Mouse (Mus musculus) kidney, adult 2 months (tissue): ENCODE measurements around the gene Tmem30b.

Source experiments
- CTCF ChIP-seq: fragments of 200-500 bp; conservative IDR thresholded peaks from 2 replicates; pipeline ENCODE4 v1.5.1; 2011; ENCODE audit warnings: low read depth, mild to moderate bottlenecking, control low read depth, low read length, moderate library complexity, mixed read lengths; ENCODE audit not compliant: insufficient read depth, insufficient read length
- POLR2A ChIP-seq: fragments of 200-500 bp; IDR thresholded peaks from one replicate; pipeline ENCODE4 v1.6.1; 2011; ENCODE audit warnings: low read depth, low read length, control low read depth

DNA sequence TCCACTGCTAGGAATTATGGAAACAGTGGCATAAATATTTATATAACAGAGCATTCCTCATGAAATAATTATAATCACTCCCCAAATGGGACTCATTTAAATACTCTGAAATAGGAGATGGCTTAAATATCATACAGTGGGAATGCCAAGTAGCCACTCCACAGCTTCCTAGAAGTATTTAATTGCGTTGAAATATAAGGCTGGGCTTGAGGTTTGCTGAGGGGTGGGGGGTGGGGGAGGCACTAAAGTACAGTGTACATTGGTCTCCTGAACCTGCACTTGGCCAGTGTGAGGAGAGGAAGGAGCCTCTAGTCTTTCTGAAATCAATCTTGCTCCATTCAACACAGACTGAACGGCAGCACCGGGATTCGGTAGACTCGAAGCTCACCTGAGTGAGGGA, 39.5 kb downstream of the Tmem30b start:
- TF ChIP-seq POLR2A: no peak
- no peak for TF ChIP-seq CTCF
